Mouse (Mus musculus) liver, embryonic 11.5 days (tissue): Measurements from ENCODE around the gene Fga. TPM values are rescaled to one million over a fixed set of nuclear protein-coding genes. Genes with fewer than 3 reads are reported as not detected.

Experiments used
- ATAC-seq: fragments of 200-750 bp; cut with Nextera tagmentation; replicated peaks from 2 replicates; pipeline ENCODE4 v1.8.0; 2017; ENCODE audit warnings: moderate number of reproducible peaks, mild to moderate bottlenecking, moderate TSS enrichment, moderate library complexity; ENCODE audit not compliant: low FRiP score
- DNase-seq: peaks from one replicate; pipeline ENCODE4 v3.0.0-alpha.2; 2017; ENCODE audit warnings: low spot score
- H3K27ac ChIP-seq: fragments of 300-500 bp; sonication (generic); 2 replicates; pipeline ENCODE4 v1.5.1; 2014; ENCODE audit warnings: mild to moderate bottlenecking, low read depth, low read length, control low read depth
- H3K27me3 ChIP-seq: fragments of 300-500 bp; sonication (generic); replicated peaks from 2 replicates; pipeline ENCODE4 v1.6.1; 2014; ENCODE audit warnings: low read length, mixed read lengths; ENCODE audit not compliant: control insufficient read depth, insufficient read depth
- H3K36me3 ChIP-seq: fragments of 300-500 bp; sonication (generic); 2 replicates; pipeline ENCODE4 v1.6.1; 2014; ENCODE audit warnings: mild to moderate bottlenecking, low read length, moderate library complexity, mixed read lengths; ENCODE audit not compliant: control insufficient read depth, insufficient read depth
- H3K4me1 ChIP-seq: fragments of 300-500 bp; sonication (generic); replicated peaks from 2 replicates; pipeline ENCODE4 v1.6.1; 2014; ENCODE audit warnings: low read length, mixed read lengths; ENCODE audit not compliant: control insufficient read depth, insufficient read depth
- H3K4me2 ChIP-seq: fragments of 300-500 bp; sonication (generic); 2 replicates; pipeline ENCODE4 v1.6.1; 2014; ENCODE audit warnings: mild to moderate bottlenecking, control low read depth, moderate library complexity
- H3K4me3 ChIP-seq: fragments of 300-500 bp; sonication (generic); 2 replicates; pipeline ENCODE4 v1.5.1; 2014; ENCODE audit warnings: low read depth, low read length, control low read depth
- H3K9ac ChIP-seq: fragments of 300-500 bp; sonication (generic); 2 replicates; pipeline ENCODE4 v1.6.1; 2014; ENCODE audit warnings: low read depth, low read length, control low read depth
- H3K9me3 ChIP-seq: fragments of 300-500 bp; sonication (generic); 2 replicates; pipeline ENCODE4 v1.6.1; 2016; ENCODE audit warnings: low read length, inconsistent platforms, mixed read lengths; ENCODE audit not compliant: control insufficient read depth
- WGBS: fragments of 180-500 bp; shearing (Covaris S2); extraction: QIAGEN DNeasy Blood & Tissue Kit; methylation state at CpG from one replicate; pipeline ENCODE4 v1.1.7; 2014; 5-methylcytosine and 5-hydroxymethylcytosine counted together
- polyA plus RNA-seq: library from polyadenylated mRNA; unstranded; fragments of >200 nt; fragmentation: Nextera tagmentation; extraction: Ambion mirVana; gene quantifications from 2 replicates; pipeline ENCODE4 v1.2.1, GENCODE M21; 2014

Fga gene
- polyA plus RNA-seq, 1 experiment from 2014 or later: 161 TPM

DNA sequence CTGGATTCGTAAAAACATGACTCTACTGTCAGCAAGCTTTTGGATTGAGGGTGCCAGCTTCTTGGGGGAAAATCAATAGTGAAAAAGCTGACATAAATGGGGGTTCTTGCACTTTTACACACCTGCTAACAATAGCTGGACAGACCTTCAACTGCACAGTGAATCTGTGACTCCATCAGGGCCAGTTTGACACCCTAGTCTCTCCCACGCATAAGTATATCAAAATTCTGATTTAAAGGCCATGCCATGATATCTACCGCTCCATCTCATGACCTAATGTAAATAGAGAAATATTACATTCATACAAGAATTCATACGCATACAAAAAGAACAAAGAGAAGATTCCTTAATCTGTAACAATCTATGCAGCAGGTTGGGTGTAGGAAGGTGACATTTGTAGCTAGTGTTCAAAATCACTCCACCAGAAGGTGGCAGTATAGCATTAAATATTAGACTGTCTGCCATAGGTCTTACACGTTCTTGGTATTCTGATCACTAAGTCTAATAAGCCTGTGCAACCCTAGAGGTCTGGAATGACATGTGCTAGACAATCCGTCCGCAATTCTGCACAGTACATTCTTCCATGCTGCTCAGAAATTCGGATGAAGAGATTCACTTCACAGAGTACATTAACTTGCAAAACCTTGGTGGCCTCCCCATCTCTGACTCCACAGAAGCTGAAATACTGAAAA is 27.0 kb upstream of the Fga start:
- Histone ChIP-seq H3K36me3 (no peaks in the 10 kb centered on the region), H3K4me3 (no peak overlapping the region), H3K9me3 (no peaks in the 10 kb centered on the region), H3K27ac (no peak overlapping the region), H3K9ac (no peak overlapping the region), H3K4me2 (no peak overlapping the region), H3K4me1 (no peaks in the 10 kb centered on the region), H3K27me3 (no peaks in the 10 kb centered on the region)
- no peak for DNase-seq
- ATAC-seq: peak; percentile 59
- WGBS: 32% methylated on average over 8 of the region's 8 CpGs

DNA sequence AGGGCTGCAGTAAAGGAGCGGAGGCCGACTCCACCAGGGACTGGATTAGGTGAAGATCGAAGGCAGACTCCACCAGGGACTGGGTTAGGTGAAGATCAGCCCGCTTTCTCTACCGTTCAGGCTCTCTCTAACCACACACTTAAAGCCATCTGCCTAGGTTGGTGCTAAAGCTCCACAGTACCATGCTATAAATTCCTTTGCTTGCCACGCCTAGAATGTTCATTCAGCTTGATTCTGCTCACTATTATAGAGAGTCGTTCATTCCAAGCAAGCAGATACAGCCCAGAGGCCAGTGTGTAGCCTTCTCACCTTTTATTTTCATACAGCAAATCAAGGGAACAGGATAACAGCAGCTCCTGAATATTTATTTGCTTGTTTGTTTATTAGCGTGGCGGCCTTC is 25.9 kb upstream of the Fga start:
- H3K27ac ChIP-seq: no peak overlapping the region
- no peak for DNase-seq
- WGBS: 82% methylated on average over 9 of the region's 9 CpGs

DNA sequence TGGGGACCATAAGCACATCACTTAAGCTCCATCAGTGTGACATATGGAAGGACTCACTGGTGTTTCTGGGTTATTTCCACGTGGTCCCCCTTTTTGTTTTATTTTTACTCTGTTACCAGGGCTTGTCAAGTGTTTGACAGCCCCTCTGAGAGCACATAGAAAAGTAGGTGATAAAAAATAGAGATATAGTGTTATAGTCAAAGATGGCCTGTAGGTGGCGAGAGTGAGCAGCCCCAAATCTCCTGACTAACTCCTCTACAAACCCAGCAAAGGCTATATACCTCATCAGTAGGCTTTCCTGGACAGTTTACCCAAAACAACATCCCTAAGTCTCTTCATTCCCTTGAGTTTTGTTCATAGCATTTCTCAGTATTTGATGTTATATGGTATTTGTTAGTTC is 23.7 kb upstream of the Fga start:
- WGBS: 2% methylated on average over 2 of the region's 2 CpGs
- ATAC-seq (no peak), DNase-seq (no peak)
- Histone ChIP-seq H3K27ac (no peak overlapping the region), H3K9me3 (no peaks in the 10 kb centered on the region), H3K9ac (no peak overlapping the region), H3K4me2 (no peak overlapping the region), H3K36me3 (no peaks in the 10 kb centered on the region), H3K4me3 (no peak overlapping the region), H3K27me3 (no peaks in the 10 kb centered on the region), H3K4me1 (no peaks in the 10 kb centered on the region)

More for the DNA sequence above, 25.9 kb upstream of the Fga start:
- no peaks in the 10 kb centered on the region for H3K4me1 ChIP-seq
- H3K9ac ChIP-seq: no peak overlapping the region
- H3K4me2 ChIP-seq: no peak overlapping the region
- no peaks in the 10 kb centered on the region for H3K27me3 ChIP-seq
- no peak overlapping the region for H3K4me3 ChIP-seq
- H3K9me3 ChIP-seq: no peaks in the 10 kb centered on the region
- ATAC-seq: no peak
- H3K36me3 ChIP-seq: no peaks in the 10 kb centered on the region

DNA sequence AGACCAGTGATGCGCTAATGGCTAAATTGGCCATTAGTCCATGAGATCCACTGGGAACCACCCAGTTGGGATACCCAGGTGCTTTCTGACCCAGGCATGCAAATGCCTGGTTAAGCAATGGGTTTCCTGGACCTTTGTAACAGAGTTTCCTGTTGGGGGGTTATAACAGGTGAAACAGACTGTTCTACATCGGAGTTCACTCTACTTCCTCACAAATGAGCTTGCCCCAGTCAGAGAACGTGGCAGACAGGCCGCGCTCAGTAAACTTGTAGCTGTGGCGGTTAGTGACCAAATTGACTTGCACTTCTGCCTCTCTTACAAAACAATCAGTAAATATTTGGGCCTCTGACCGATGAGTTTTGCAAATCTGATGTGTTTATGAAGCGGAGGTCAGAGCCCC is 22.8 kb upstream of the Fga start:
- Histone ChIP-seq H3K4me2 (no peak overlapping the region), H3K4me1 (no peaks in the 10 kb centered on the region), H3K4me3 (no peak overlapping the region), H3K27me3 (no peaks in the 10 kb centered on the region), H3K9ac (no peak overlapping the region), H3K9me3 (no peaks in the 10 kb centered on the region), H3K36me3 (no peaks in the 10 kb centered on the region), H3K27ac (no peak overlapping the region)
- ATAC-seq: no peak
- WGBS: 77% methylated on average over 8 of the region's 8 CpGs
- DNase-seq: no peak

DNA sequence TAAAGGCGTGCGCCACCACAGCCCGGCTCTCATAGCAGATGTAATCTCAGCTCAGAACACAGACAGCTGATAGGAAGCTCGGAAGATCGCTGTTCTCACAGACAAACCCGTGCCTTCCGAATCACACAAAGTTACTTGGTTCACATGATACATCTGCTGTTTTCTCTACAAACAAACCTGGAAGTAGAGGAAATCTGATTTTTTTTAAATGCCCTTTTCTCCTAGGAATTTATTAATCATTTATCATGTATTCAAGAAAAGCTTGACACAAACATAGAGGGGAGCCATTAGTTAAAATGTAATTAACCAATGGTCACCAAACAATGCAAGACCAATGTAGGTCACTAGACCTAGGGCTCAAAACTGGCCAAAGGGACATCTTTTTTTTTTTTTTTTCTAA is 21.1 kb upstream of the Fga start:
- Histone ChIP-seq H3K36me3 (no peaks in the 10 kb centered on the region), H3K4me3 (no peak overlapping the region), H3K4me1 (no peaks in the 10 kb centered on the region), H3K9ac (no peak overlapping the region), H3K27ac (no peak overlapping the region), H3K27me3 (no peaks in the 10 kb centered on the region), H3K9me3 (no peaks in the 10 kb centered on the region), H3K4me2 (no peak overlapping the region)
- DNase-seq: no peak
- no peak for ATAC-seq
- WGBS: 88% methylated on average over 7 of the region's 7 CpGs

DNA sequence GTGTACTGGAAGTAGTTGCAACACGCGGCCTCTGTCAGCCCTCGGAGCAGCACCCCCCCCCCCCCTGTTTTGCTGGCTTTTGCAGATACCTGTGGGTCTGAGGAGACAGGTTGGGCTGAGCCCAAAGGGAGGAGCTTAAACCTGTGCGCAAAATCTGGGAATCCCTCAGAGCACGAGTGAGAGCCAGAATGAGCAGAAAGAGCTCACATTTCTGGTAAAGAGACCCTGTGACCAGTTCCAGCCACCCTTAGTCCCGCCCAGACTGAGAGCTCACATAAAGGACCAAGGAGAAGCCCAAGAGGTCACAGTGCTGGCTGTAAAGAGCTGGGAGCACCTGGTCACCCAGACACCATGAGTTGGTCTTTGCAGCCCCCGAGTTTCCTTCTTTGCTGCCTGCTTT is 18.3 kb upstream of the Fga start, which contains the start of gene Fgg:
Gene Fgg, plus strand, starts transcription at position 168 of the 400 bp plus-strand sequence.
- WGBS: 40% methylated on average over 7 of the region's 7 CpGs
- Histone ChIP-seq H3K9me3 (no peaks in the 10 kb centered on the region), H3K4me3 (peak within 1 kb of the TSS; percentile 31), H3K9ac (no peak within 1 kb of the TSS), H3K36me3 (no peaks in the 10 kb centered on the region), H3K4me1 (no peaks in the 10 kb centered on the region), H3K27me3 (no peaks in the 10 kb centered on the region), H3K27ac (peak within 1 kb of the TSS; percentile 29; the same call in 1 of the 2 replicates), H3K4me2 (peak within 1 kb of the TSS; percentile 54)
- ATAC-seq (peak; percentile 66), DNase-seq (no peak)

DNA sequence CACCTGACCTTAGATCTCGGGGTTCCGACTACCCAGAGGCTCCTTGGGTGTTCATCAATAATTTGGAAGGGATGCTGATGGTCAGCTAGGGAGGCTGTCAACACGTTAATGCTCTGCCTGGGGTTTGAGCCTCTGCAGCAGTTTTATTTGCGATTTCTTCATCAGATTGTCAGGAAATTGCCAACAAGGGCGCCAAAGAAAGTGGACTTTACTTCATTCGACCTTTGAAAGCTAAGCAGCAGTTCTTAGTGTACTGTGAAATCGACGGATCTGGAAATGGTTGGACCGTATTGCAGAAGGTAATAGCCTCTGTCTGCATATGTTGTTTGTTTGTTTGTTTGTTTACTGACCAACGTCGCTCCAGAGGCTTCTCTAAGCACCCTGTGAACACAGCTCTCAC is 15.6 kb upstream of the Fga start:
- Histone ChIP-seq H3K36me3 (no peaks in the 10 kb centered on the region), H3K4me3 (peak overlapping the region; percentile 14; the same call in 1 of the 2 replicates), H3K4me2 (peak overlapping the region; percentile 42), H3K9ac (no peak overlapping the region), H3K27me3 (no peaks in the 10 kb centered on the region), H3K27ac (no peak overlapping the region), H3K4me1 (no peaks in the 10 kb centered on the region), H3K9me3 (no peaks in the 10 kb centered on the region)
- DNase-seq: no peak
- ATAC-seq: no peak
- 67% methylated on average over 11 of the region's 11 CpGs for WGBS

DNA sequence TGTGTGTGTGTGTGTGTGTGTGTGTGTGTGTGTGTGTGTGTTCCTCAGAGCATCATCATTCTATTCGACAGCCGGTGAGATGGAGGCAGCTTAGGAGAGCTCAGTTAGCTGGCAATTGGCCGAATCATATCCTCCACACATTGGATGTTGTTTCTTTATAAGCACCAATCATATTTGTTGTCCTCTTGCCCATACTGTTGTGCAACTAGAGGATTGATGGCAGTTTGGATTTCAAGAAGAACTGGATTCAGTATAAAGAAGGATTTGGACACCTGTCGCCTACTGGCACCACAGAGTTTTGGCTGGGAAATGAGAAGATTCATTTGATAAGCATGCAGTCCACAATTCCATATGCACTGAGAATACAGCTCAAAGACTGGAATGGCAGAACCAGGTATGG is 14.7 kb upstream of the Fga start:
- ATAC-seq (no peak), DNase-seq (no peak)
- no peak overlapping the region for H3K27ac ChIP-seq
- H3K9ac ChIP-seq: no peak overlapping the region
- no peaks in the 10 kb centered on the region for H3K4me1 ChIP-seq
- H3K27me3 ChIP-seq: no peaks in the 10 kb centered on the region
- WGBS: 88% methylated on average over 4 of the region's 4 CpGs
- H3K4me2 ChIP-seq: peak overlapping the region; percentile 42; the same call in 1 of the 2 replicates
- H3K4me3 ChIP-seq: no peak overlapping the region
- H3K9me3 ChIP-seq: no peaks in the 10 kb centered on the region
- no peaks in the 10 kb centered on the region for H3K36me3 ChIP-seq

DNA sequence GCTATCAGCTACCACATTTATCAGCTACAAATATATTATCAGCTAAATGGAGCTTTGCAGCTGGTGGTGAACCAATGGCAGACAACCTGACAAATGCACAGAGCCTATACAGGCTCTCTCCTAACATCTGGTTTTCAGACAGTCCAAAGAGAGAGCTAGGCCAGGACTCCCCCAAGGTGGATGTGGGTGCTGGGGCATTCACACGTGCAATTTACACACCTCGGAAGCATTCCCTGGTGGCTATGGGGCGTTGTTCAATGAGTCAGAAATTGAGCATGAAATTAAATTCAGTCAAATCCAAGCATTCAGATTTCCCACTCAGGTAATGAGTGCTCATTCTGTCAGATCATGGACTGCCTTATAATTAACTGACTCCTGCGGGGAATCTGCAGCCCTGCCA is 14.3 kb upstream of the Fga start:
- Histone ChIP-seq H3K27ac (no peak overlapping the region), H3K9me3 (no peaks in the 10 kb centered on the region), H3K4me1 (no peaks in the 10 kb centered on the region), H3K27me3 (no peaks in the 10 kb centered on the region), H3K36me3 (no peaks in the 10 kb centered on the region), H3K9ac (no peak overlapping the region), H3K4me3 (no peak overlapping the region), H3K4me2 (no peak overlapping the region)
- WGBS: 79% methylated on average over 4 of the region's 4 CpGs
- ATAC-seq (no peak), DNase-seq (no peak)
